Mouse (Mus musculus) cerebellum, adult 2 months (tissue): ENCODE results near the gene Lrmda. TPM values are rescaled to one million over a fixed set of nuclear protein-coding genes. Genes with fewer than 3 reads are reported as not detected.

ENCODE experiments used
- DNase-seq, 2 experiments: peaks; one replicate each; pipeline ENCODE4 v3.0.0; 2021
- H3K27ac ChIP-seq: fragments of 200-500 bp; 2 replicates; pipeline ENCODE4 v1.5.1; 2012; ENCODE audit warnings: low read length, control low read depth, inconsistent platforms; ENCODE audit not compliant: insufficient read depth
- H3K27me3 ChIP-seq: fragments of 200-500 bp; 2 replicates; pipeline ENCODE4 v1.6.1; 2012; ENCODE audit warnings: inconsistent platforms, mild to moderate bottlenecking, low read length, moderate library complexity; ENCODE audit not compliant: control insufficient read depth, insufficient read depth
- H3K4me1 ChIP-seq: fragments of 200-500 bp; 2 replicates; pipeline ENCODE4 v1.6.1; 2011; ENCODE audit warnings: low read length; ENCODE audit not compliant: control insufficient read depth, insufficient read depth
- H3K4me3 ChIP-seq: fragments of 200-500 bp; replicated peaks from 2 replicates; pipeline ENCODE3; 2011; ENCODE audit warnings: mild to moderate bottlenecking, low read depth, low read length, control low read depth; ENCODE audit not compliant: insufficient read depth
- CTCF ChIP-seq: fragments of 200-500 bp; IDR thresholded peaks from 2 replicates; pipeline ENCODE4 v1.5.1; 2011; ENCODE audit warnings: low read depth, mild to moderate bottlenecking, control low read depth, low read length, moderate library complexity, borderline replicate concordance; ENCODE audit not compliant: insufficient read depth
- POLR2A ChIP-seq: fragments of 200-500 bp; IDR thresholded peaks from 2 replicates; pipeline ENCODE4 v1.6.1; 2011; ENCODE audit warnings: low read length, control low read depth, borderline replicate concordance; ENCODE audit not compliant: insufficient read depth
- WGBS: fragments of 180-500 bp; shearing (Covaris S2); methylation state at CpG from one replicate; pipeline ENCODE4 v1.1.7; 2018; 5-methylcytosine and 5-hydroxymethylcytosine counted together
- polyA plus RNA-seq: library from polyadenylated mRNA; depleted of rRNA; stranded (reverse); fragments of >200 nt; gene quantifications from 2 replicates; pipeline ENCODE4 v1.2.3, GENCODE M21; 2012

The Lrmda gene
- polyA plus RNA-seq, 1 experiment = 0.65 TPM

DNA sequence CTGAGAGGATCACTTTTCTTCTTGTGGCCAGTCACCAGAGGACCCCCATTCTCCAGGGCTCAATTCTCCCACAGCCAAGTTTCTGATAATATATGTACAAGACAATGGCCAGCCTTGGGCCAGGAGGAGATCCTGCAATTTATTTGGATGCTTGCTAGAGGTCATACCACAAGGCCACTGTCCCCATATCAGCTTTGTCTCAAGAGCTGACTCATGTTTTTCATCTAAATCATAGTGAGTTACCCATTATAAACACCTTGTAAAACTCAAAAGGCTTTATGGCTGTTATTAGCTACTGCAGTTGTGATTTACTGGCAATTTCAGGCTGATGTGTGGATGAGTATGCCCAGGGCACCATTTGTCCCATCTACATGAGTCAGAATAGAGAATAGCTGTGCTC is 600.7 kb downstream of the Lrmda start:
- Histone ChIP-seq H3K4me3 (no peak overlapping the region), H3K27me3 (no peaks in the 10 kb centered on the region), H3K27ac (no peak overlapping the region), H3K4me1 (no peaks in the 10 kb centered on the region)
- DNase-seq = no peak
- TF ChIP-seq POLR2A (no peak), CTCF (no peak)

DNA sequence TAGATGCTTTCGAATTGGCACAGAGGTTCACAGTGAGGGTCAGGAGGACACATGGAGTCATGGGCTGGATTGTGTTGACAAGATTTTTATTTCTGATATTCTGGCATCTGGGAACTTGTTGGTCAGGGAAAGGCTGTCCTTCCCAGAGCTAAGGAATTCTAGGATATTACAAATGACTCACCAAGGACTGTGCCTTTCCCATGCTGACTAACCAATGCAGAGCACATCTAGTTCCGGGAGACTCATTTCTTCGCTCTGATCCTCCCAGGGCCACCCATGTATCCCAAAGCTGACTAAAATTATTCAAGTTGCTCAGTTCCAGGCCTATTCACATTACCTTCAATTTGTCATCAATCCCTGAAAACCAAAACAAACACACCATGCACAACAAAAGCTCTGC is 602.4 kb downstream of the Lrmda start:
- Histone ChIP-seq H3K4me3 (no peak overlapping the region), H3K4me1 (no peaks in the 10 kb centered on the region), H3K27ac (no peak overlapping the region), H3K27me3 (no peaks in the 10 kb centered on the region)
- TF ChIP-seq POLR2A (no peak), CTCF (no peak)
- 94% methylated on average over 3 of the region's 3 CpGs for WGBS
- no peak for DNase-seq

DNA sequence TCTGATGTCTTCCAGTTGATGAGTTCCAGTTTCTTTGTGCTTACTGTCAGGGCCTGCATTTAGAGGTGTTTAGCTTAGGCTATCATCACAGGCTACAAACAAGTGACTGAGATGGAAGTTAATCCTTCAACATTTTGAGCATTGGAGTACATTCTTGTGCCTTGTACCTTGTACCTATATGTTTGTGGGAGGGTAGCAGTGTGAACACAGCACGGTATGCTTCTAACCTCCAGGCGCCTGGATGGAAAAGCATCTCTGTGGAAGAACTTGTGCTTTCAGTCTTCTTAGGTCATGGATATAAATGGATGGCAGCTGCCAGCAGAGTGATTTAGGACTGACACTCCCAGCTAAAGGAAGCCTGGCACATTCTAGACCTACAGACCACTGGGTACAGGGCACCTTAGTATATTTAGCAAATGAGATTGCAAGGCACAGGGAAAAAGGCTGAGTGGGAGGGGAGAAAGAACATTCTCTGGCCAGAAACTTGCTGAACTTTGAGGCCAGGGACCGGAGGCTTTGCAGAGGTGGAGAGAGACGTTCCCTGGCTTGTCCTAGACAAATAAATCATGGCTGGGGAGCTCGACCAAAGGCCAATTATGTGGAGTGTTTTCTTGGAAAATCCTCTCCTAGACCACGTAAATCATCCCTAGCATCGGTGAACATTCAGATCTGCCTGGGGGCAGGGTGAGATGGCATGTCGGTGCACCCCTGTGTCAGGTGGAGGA is 607.8 kb downstream of the Lrmda start:
- no peak overlapping the region for H3K4me3 ChIP-seq
- WGBS = 81% methylated on average over 8 of the region's 8 CpGs
- no peaks in the 10 kb centered on the region for H3K4me1 ChIP-seq
- H3K27me3 ChIP-seq = no peaks in the 10 kb centered on the region
- no peak for DNase-seq
- TF ChIP-seq CTCF = no peak
- no peak for TF ChIP-seq POLR2A
- no peak overlapping the region for H3K27ac ChIP-seq

GRCm38 (mm10) chr14:22630361-22630867 is 610.9 kb downstream of the Lrmda start:
- no peaks in the 10 kb centered on the region for H3K4me1 ChIP-seq
- no peaks in the 10 kb centered on the region for H3K27me3 ChIP-seq
- TF ChIP-seq CTCF (no peak), POLR2A (no peak)
- no peak overlapping the region for H3K4me3 ChIP-seq
- whole genome bisulfite sequencing = 88% methylated on average over 9 of the region's 9 CpGs
- DNase-seq = no peak
- H3K27ac ChIP-seq = no peak overlapping the region

- Histone ChIP-seq H3K27me3 (no peaks in the 10 kb centered on the region), H3K4me3 (no peak overlapping the region), H3K27ac (no peak overlapping the region), H3K4me1 (no peaks in the 10 kb centered on the region)
- TF ChIP-seq POLR2A (no peak), CTCF (no peak)
- WGBS = 83% methylated on average over 1 of the region's 1 CpGs
- DNase-seq = no peak
Measured at GRCm38 (mm10) chr14:22633612-22634011, 614.1 kb downstream of the Lrmda start.

DNA sequence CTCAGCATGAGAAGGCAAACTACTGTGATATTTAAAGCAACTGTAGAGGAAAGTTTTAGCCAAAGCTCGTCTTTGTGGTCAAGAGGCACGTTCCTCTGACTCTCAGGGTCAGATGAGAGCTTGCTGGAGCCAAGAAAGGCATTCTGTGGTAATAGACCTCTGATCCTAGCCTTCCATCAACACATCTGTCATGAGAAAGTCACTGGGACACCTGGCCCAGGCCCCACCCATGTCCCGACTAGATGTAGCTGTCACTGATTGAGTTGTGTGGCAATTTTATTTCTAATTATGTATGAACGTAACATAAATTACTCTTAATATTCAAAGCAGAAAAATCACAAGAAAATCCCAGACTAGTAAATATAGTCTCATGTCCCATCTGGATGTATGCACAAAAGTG is 624.0 kb downstream of the Lrmda start:
- no peak for TF ChIP-seq POLR2A
- no peak for TF ChIP-seq CTCF
- H3K27me3 ChIP-seq = no peaks in the 10 kb centered on the region
- DNase-seq = no peak
- no peaks in the 10 kb centered on the region for H3K4me1 ChIP-seq
- no peak overlapping the region for H3K4me3 ChIP-seq
- WGBS = 66% methylated on average over 4 of the region's 4 CpGs
- no peak overlapping the region for H3K27ac ChIP-seq

DNA sequence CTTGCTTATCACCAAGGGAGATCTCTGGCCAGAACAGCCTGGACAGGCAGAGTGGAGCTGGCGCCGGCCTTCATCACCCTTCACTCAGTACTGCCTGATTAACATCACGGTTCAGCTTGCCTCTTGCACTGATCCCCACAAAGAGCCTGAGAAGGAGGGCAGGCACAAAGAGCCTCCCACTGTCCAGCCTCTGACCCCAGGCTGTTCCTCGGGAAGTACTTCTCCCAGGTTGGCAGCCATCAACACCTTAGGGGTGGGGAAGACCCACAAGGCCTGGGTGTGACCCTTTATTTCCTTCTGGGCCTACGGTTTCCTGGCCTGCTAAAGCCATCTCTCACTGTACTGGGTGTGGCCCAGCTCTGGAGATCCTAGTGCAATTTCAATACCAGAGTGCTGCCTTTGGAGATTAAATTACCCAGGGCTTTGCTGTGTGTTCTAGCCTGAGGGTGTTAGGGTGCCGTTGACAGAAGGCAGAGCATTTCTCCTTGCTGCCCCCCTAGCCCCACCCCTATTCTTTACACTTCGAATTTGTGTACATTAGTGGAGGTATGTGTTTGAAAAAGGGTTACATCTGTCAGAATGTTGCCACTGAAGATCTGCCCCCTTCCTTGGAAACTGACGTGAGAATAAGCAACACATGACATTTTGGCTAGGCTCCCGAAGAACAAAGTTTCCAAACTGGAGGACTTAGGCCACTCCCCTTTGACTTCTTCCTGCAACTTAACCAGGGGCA is 628.5 kb downstream of the Lrmda start:
- Histone ChIP-seq H3K27ac (no peak overlapping the region), H3K27me3 (no peaks in the 10 kb centered on the region), H3K4me3 (no peak overlapping the region), H3K4me1 (no peaks in the 10 kb centered on the region)
- no peak for TF ChIP-seq CTCF
- TF ChIP-seq POLR2A = no peak
- WGBS = 71% methylated on average over 9 of the region's 9 CpGs
- no peak for DNase-seq

GRCm38 (mm10) chr14:22649411-22649911 is 629.9 kb downstream of the Lrmda start:
- DNase-seq = no peak
- no peak overlapping the region for H3K27ac ChIP-seq
- TF ChIP-seq POLR2A (no peak), CTCF (no peak)
- H3K4me1 ChIP-seq = no peaks in the 10 kb centered on the region
- WGBS = 31% methylated on average over 5 of the region's 5 CpGs
- no peak overlapping the region for H3K4me3 ChIP-seq
- no peaks in the 10 kb centered on the region for H3K27me3 ChIP-seq
